Mouse (Mus musculus) v-Abl transformed pro-B cells (cell line): ENCODE data around the gene Hspa5.
"Not testable (repeated sequence)": the region's sequence is repeated elsewhere in the genome, so short reads cannot be mapped to it uniquely, and the experiment has no call there.

ENCODE experiments used
- in situ Hi-C, 2 experiments: fragments of 400-800 bp; cut with MboI; formaldehyde crosslinking; loops; one replicate each; pipeline ENCODE4 v1.15.1; 2025; ENCODE audit not compliant: unreplicated experiment in 2 of 2

The Hspa5 gene

DNA sequence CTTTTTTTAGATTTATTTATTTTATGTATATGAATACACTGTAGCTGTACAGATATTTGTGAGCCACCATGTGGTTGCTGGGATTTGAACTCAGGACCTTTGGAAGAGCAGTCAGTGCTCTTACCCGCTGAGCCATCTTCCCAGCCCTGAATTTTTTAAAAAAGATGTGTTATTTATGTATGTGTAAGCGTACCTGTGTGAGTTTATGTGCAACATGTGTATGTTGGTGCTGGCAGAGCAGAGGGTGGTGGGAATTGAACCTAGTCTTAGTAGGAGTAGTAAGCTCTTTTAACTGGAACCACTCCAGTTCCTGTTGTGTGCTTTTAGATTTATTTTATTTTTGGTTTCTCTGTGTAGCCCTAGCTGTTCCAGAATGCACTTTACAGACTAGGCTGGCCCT lies 32.4 kb downstream of the Hspa5 start:
- in situ Hi-C loops: no loop called here

DNA sequence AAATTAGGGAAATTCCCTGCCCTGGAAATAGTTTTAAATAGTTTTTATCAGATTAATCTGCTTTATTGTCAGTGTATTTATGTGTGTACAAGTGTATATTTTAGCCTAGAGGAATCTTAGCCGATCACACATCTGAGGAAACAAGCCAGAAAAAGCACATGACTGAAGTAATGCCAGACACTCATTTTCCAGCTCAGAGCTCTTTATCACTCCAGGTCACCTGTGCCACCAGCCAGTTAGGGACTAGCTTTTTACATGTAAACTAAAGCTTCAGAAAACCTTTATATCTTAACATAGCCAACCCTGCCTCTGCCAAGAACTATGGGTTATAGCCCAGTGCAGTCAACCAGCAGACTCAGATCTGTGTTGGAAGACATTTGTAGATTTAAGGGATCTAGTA lies 33.0 kb downstream of the Hspa5 start:
- in situ Hi-C loops: no loop called here

GRCm38 (mm10) chr2:34805364-34805950 lies 33.7 kb downstream of the Hspa5 start:
- in situ Hi-C loops: no loop called here

DNA sequence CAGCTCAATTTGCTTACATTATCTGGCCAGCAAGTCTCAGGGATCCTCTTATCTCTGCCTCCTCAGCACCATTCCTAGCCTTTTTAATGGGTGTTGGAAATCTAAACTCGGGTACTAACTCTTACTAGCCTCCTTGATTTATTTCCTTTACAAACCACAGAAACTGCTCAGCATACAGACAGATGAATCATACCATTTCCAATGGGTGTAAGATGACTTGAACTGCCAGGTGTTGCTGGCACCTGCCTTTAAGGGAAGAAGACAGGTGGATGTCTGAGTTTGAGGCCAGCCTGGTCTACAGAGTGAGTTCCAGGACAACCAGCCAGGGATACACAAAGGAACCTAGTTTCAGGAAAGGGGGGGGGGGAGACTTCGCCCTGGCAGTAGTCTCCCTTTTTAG lies 36.3 kb downstream of the Hspa5 start:
- in situ Hi-C loops: no loop called here

DNA sequence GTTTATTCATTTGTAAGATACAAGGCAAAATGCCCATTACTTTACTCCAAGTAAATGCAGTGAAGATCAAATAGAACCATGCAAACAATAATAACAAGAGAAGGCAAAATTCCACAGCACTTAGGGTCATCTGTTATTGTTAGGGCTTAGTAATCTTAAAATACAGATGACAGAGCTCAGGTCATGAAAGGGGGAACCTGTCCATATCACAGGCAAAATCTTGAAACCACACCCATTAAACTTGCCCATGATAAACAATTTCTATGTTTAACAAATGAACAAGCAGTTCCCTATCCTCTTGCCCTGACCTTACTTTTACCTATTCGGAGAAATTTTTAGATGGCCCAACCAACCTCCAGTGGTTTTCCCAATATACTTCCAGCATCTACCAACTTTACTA lies 37.8 kb downstream of the Hspa5 start:
- in situ Hi-C loops: no loop called here

DNA sequence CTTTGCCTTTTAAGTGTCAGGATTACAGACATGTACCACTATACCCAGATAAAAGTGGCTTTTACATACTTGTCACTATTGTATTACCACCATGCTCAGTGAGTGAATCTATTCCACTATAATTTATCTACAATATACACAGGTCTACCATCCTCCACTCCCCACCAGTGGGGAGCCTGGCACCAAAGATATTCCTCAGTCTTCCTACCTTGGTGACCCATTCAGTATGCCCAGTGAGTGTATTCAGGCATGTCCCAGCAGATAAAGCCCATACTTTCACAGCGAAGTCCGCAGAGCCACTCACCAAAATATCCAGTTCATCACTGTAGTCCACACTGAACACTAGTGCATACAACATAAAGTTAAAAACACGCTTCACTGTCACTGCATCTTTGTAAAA lies 39.0 kb downstream of the Hspa5 start:
- in situ Hi-C loops: no loop called here

DNA sequence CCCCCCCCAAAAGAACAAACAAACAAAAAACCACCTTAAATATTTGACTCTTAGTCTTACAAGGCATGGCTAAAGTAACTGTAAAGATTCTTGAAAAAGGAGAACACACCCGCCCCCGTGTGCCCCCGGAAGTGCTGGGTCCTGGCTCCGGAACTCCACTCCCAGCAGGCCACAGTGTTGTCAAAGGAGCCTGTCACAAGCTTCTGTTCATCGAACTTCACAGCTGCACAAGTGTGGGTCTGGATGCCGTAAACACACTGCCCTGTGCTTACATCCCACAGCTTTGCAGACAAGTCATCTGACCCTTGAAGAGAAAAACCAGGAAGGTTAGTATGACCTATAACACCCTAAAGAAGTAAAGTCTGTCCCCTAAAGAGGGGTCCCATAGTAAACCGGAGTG lies 40.9 kb downstream of the Hspa5 start:
- in situ Hi-C loops: no loop called here

- in situ Hi-C loops: not testable (repeated sequence)
Measured at GRCm38 (mm10) chr2:34815893-34816292, 44.1 kb downstream of the Hspa5 start.

DNA sequence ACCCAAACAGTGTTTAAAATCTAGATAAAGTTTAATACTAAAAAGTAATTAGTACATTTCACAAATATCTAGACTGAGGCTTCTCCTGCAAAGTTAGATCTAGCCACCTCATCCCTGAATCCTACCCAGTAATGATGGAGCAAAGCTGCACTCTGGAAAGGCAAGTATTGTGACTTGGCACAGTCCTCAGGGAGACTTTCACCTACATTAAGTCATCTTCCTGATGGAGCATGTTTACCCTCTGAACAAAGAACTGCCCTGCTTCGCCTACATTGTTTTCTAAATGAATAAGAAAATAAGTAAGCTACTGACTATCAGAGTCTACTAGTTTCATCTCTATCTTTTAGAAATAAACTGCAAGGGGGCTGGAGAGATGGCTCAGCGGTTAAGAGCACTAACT lies 46.7 kb downstream of the Hspa5 start:
- in situ Hi-C loops: no loop called here

GRCm38 (mm10) chr2:34825827-34826459 lies 54.2 kb downstream of the Hspa5 start, which contains the start of gene Fbxw2:
TSS of gene Fbxw2 (minus strand) at chr2:34826311.
- in situ Hi-C loops: no loop called here

- in situ Hi-C loops: no loop called here
Measured at GRCm38 (mm10) chr2:34826460-34827231, 54.9 kb downstream of the Hspa5 start.
